Mouse (Mus musculus) retina, postnatal 7 days (tissue): ENCODE data around the gene Cst7.
"Not testable (repeated sequence)": the region's sequence is repeated elsewhere in the genome, so short reads cannot be mapped to it uniquely, and the experiment has no call there.

Experiments used
- DNase-seq: peaks from one replicate; pipeline ENCODE4 v3.0.0-alpha.2; 2012; ENCODE audit warnings: low read depth, low spot score

Cst7 gene

DNA sequence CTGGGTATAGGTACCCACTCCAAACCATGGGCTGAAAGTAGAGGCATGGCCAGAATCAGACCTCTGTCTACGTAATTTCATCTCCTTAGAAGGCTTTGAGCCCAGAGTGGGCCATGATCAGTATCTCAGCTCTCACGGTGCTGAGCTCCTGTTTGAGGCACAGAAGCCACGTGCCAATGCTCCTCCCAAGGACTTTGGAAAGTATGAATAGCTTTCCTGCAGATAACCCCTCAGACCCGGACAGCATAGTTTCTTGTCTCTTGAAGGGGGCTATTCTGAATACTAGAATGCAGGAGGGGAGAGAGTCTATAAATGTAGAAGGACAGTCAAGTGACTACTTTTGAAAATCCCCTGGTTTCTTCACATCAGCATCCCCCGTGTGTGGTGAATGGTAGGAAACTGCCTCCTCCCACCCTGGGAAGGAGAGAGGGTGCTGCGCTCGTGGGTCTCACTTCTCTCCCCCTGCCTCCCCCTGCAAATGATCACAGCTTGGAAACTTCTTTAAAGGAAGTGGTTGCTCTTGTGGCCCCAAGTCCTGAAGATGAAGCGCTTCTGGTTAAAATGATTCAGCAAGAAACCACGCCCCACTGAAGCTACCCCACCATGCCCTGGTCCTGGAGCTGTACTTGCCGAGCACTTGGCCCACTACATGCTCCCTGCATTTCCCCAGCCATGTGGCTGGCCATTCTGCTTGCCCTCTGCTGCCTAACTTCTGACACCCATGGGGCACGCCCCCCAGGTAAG, at the start of gene Cst7:
Cst7 (plus strand) TSS at position 569 of the 744 bp plus-strand sequence.
- DNase-seq = no peak

GRCm38 (mm10) chr2:150525703-150526207, 44.5 kb upstream of the Cst7 start:
- DNase-seq = no peak

DNA sequence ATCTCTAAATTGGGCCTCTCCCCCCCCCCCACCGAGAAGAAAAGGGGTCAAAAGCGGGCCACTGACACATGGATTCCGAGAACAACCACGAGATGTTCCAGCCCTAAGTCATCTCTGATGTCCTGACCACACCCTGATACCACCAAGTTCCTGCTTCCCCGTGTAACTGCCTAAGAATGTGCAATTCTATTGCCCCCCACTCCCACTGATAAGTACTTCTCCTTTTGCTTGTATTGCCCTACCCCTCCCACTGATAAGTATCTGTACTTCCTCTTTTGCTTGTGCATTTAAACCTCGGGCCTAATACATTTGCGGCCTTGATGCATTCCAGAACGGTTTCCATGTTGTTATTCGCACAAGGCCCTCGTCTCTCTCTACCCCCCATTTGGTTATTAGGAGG, 20.6 kb upstream of the Cst7 start:
- DNase-seq = not testable (repeated sequence)

GRCm38 (mm10) chr2:150558568-150558967, 11.6 kb upstream of the Cst7 start:
- DNase-seq = peak; percentile 6

GRCm38 (mm10) chr2:150567051-150567450, 3.2 kb upstream of the Cst7 start:
- DNase-seq = no peak

- DNase-seq = no peak
Measured at GRCm38 (mm10) chr2:150570761-150571160, 546 bp downstream of the Cst7 start.

- no peak for DNase-seq
Measured at GRCm38 (mm10) chr2:150572463-150572862, 2.2 kb downstream of the Cst7 start.

DNA sequence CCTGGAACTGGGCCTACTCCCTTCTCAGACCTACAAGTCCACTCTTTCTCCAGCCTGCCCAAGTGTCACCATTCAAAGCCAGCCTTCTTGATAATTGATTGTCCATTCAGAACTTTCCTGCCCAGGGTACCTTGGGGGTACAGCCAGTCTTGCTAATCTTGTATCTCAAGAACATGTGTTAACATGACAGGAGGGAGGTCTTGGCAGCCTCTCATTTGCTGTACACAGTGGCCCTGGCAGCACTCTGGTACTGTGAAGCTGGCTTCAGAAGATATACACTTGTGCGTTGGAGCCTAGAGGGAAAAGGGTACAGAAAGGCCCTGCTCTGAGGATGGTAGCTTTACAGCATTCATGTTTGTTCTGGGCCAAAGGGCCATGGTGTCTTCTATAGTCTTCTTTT, 6.0 kb downstream of the Cst7 start:
- no peak for DNase-seq

DNA sequence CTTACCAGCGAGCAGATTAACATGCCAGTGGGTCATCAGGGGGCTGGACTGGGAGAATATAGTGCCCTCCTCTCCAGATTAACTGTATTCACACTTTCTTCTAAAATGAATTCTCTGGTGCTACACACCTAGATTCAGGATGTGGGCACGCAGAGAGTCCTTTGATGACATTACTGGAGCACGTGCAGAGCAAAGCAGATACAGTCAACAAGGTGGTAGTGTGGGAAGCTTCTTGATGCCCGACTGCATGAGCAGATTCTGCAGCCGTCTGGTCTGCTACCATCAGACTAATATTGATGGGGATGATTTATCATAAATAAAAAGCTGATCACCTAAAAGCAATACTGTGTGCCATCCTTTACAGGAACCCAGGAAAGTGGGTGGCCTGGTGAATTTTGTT, 8.4 kb downstream of the Cst7 start:
- no peak for DNase-seq

DNA sequence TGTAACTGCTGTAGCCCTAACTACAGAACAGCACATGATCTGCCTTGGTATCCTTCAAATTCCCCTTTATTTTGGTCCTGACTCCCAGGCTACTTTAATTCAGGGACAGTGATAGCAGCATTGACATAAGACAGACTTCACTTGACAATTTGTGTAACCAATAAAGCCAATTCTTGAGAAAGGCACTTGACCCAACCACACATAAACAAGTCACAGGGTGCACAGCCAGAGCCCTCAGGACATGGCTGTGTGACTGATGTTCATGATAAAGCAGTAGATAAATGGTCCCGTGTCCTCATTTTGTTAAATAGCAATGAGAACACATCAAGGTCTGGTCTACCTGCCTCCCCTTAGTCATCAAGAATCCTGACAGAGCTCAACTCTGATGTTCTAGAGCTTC, 9.4 kb downstream of the Cst7 start:
- no peak for DNase-seq

GRCm38 (mm10) chr2:150589076-150589475, 18.9 kb downstream of the Cst7 start:
- no peak for DNase-seq

DNA sequence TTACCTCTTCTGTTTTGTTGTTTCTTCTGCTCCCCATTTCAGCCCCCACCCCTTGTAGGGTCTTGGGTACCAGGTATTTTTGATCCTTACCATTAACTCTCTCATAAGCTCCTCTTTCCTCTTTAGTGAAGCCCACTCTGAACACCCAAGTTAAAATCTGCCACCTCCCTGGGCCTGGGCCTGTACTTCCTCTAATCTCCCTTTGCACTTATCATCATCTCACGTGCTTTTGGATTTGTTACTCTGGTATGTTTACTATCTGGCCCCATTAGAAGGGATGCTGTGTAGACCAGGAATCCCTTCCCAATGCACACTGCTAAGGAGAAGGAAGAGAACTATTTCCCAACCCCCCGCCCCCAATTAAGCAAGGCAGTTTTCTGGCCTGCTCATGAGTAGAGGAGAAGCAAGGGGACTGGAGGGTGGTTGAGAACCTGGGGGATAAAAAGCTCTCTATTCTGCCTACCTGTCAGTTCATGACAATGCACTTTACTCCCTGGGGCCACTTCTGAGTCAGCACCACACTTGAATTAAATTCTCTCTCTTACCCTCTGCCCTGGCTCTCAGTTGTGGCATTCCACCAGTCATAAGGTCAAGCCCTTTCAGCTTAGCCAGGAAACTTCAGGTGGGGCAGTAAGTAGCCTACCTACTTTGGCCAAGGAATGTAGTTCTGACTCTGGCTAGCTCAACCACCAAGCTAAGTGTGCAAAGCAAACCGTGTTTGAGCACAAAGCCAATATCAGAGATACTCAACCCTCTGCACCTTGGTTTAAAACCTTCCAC, 25.4 kb downstream of the Cst7 start:
- DNase-seq = no peak

GRCm38 (mm10) chr2:150600263-150600662, 30.0 kb downstream of the Cst7 start:
- DNase-seq = no peak

- no peak for DNase-seq
Measured at GRCm38 (mm10) chr2:150602166-150602565, 32.0 kb downstream of the Cst7 start.

- DNase-seq = no peak
Measured at GRCm38 (mm10) chr2:150604802-150605201, 34.6 kb downstream of the Cst7 start.

DNA sequence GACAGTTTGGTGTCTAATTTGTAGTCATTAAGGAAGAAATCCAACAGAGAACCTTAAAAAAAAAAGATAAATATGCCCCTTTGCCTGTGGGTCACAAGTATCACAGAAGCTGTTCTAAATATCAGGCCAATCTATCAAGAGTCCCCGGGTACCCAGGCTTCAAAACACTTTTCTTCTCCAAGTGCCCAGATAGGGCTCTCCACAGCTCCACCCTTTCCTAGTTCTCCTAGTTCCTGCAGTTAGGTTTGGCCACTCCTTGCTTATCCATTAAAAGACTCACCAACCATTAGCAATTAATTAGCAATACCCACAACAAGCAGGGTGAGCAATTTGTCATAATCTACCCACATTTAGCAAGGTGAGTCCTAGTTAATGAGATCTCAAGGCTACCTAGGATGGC, 36.9 kb downstream of the Cst7 start:
- no peak for DNase-seq

DNA sequence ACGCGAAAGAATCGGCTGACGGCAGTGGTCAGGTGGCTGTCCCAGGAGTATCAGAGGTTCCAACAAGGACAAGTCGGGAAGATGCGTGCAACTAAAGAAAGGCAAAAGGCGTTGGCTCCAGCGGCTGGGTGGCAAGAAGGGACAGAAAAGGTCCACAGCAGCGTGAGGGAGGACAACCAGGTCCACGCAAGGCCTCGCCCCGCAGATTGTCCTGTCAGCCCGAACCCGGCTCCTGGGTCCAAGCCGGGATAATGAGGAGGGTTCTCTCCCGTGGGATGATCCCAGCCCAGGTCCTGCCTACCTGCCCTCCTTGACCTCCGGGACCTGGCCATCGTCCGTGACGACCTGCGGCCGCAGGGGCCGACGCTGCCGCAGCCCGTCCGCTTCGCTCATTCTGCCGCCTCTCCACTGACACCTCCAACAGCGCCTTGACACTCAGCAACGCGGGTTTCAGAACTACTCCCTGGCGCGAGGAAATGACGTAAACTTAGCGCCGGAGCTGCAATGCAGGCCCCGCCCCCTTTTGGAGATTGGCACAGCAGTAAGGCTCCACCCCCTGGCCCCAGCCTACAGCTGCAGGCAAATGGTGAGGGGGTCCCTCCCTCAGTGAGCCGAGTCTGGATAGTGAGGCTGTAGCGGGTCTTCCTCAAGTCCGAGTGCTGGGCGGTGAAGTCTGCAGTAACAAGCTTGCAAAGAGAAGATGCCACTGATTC, 38.0 kb downstream of the Cst7 start, which contains the start of gene Apmap:
Apmap (minus strand) TSS at position 481 of the 713 bp plus-strand sequence.
- DNase-seq = peak; percentile 92

- peak; percentile 60 for DNase-seq
Measured at GRCm38 (mm10) chr2:150608872-150609560, 38.8 kb downstream of the Cst7 start.

GRCm38 (mm10) chr2:150610097-150610496, 39.9 kb downstream of the Cst7 start:
- no peak for DNase-seq

- no peak for DNase-seq
Measured at GRCm38 (mm10) chr2:150621698-150622097, 51.5 kb downstream of the Cst7 start.

DNA sequence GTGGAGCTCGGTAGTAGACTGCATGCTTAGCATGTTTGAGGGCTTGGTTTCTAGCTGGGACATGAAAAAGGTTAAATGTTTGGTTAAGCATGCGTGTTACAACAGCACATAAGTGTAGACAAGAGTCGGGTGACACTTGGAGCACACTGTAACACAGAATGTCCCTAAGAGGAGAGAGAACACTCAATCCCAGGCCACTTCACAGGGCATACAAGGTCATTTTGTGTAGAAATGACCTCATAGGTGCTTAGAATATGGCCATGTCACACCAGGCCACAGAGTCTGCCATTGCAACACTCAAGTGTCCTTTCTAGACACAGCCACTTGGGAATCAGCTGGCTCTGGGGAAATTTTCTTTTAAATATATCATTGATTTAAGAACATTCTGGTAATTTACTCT, 53.7 kb downstream of the Cst7 start:
- DNase-seq = no peak
